Mouse (Mus musculus) heart, embryonic 15.5 days (tissue): ENCODE data around the gene 4930432K21Rik. TPM values are rescaled to one million over a fixed set of nuclear protein-coding genes. Genes with fewer than 3 reads are reported as not detected.
A peak's percentile ranks its signal among the peaks of the same experiment; 100 is the strongest.

Experiments
- ATAC-seq: fragments of 200-750 bp; cut with Nextera tagmentation; replicated peaks from 2 replicates; pipeline ENCODE4 v1.8.0; 2017; ENCODE audit warnings: low read depth, moderate TSS enrichment; ENCODE audit not compliant: insufficient number of reproducible peaks, insufficient read depth, low FRiP score
- H3K27ac ChIP-seq: fragments of 300-500 bp; sonication (generic); 2 replicates; pipeline ENCODE4 v1.5.1; 2015; ENCODE audit warnings: mild to moderate bottlenecking, inconsistent platforms
- H3K27me3 ChIP-seq: fragments of 300-500 bp; sonication (generic); 2 replicates; pipeline ENCODE4 v1.6.1; 2015; ENCODE audit warnings: inconsistent platforms
- H3K36me3 ChIP-seq: fragments of 300-500 bp; sonication (generic); 2 replicates; pipeline ENCODE4 v1.6.1; 2015; ENCODE audit warnings: mild to moderate bottlenecking, inconsistent platforms
- H3K4me1 ChIP-seq: fragments of 300-500 bp; sonication (generic); replicated peaks from 2 replicates; pipeline ENCODE4 v1.6.1; 2015; ENCODE audit warnings: inconsistent platforms
- H3K4me2 ChIP-seq: fragments of 300-500 bp; sonication (generic); 2 replicates; pipeline ENCODE4 v1.6.1; 2015; ENCODE audit warnings: inconsistent platforms, mild to moderate bottlenecking, moderate library complexity
- H3K4me3 ChIP-seq: fragments of 300-500 bp; sonication (generic); 2 replicates; pipeline ENCODE4 v1.5.1; 2015; ENCODE audit warnings: mild to moderate bottlenecking, inconsistent platforms
- H3K9ac ChIP-seq: fragments of 300-500 bp; sonication (generic); 2 replicates; pipeline ENCODE4 v1.6.1; 2015; ENCODE audit warnings: mild to moderate bottlenecking, inconsistent platforms
- H3K9me3 ChIP-seq: fragments of 300-500 bp; sonication (generic); replicated peaks from 2 replicates; pipeline ENCODE4 v1.6.1; 2016; ENCODE audit warnings: inconsistent platforms
- WGBS: fragments of 180-500 bp; shearing (Covaris S2); methylation state at CpG from one replicate; pipeline ENCODE4 v1.1.7; 2015; ENCODE audit warnings: mixed read lengths; 5-methylcytosine and 5-hydroxymethylcytosine counted together
- polyA plus RNA-seq: library from polyadenylated mRNA; unstranded; fragments of >200 nt; fragmentation: Nextera tagmentation; extraction: Ambion mirVana; gene quantifications from 2 replicates; pipeline ENCODE4 v1.2.1, GENCODE M21; 2015

The 4930432K21Rik gene
- polyA plus RNA-seq, 1 experiment from 2014 or later: 0.60 TPM

DNA sequence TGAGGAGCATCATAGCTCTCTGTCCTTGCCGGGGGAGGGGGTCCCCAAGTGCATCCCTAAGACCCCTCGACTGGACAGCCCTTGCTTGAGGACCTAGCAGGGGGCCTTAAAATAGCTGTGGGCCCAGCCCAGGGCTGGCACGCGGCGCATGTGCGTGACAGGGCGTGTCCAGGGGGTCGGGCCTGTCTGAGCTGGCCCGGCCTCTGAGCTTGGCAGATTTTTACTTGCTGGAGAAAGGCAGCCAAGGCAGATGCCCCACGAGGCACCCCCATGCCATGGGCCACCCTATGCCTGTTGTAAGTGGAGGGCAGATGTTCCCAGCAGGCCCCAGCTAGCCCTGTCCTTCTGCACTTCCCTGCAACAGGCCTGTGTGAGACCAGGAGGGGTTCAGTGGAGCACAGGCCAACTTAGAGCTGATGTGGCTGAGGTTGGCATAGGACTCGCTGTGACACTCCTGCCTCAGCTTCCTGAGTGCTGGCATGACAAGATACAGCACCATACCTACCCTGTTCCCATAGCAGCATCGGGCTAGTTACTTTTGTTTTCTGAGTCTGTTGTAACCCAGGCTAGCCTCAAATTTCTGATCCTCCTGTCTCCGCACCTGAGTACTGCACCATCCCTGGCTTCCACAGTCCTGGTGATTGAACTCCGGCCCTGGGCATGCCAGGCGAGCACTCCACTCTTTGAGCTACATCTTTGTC lies 53.9 kb downstream of the 4930432K21Rik start:
- Histone ChIP-seq H3K27ac (peak overlapping the region; percentile 97), H3K9ac (peak overlapping the region; percentile 92), H3K4me1 (peaks cover 68% of the 10 kb centered on the region), H3K27me3 (no peaks in the 10 kb centered on the region), H3K4me2 (peak overlapping the region; percentile 88), H3K9me3 (no peaks in the 10 kb centered on the region), H3K4me3 (peak overlapping the region; percentile 76), H3K36me3 (peaks cover 15% of the 10 kb centered on the region; the same call in 1 of the 2 replicates)
- 32% methylated on average over 15 of the region's 15 CpGs for WGBS
- ATAC-seq: peak; percentile 16; the same call in 1 of the 2 replicates

DNA sequence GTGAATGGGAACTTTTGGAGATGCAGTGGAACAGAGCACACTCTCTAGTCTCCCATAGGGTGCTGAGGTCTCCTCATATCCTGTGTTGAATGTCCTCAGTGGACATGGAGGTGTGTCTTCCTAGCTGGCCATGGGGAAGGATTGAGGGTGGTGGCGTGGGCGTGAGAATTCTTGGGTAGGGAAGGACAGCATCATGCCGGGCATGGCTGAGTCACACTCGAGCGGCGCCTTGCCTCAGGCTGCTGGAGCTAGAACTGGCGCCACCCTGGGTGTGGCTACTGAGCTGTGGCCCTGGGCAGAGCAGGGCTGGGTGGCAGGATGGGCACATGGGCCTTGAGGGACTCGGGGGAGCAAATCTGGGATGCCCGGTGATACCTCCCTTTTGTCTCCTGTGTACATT lies 54.6 kb downstream of the 4930432K21Rik start:
- Histone ChIP-seq H3K9ac (peak overlapping the region; percentile 92), H3K4me2 (peak overlapping the region; percentile 88), H3K4me3 (peak overlapping the region; percentile 76), H3K36me3 (peaks cover 21% of the 10 kb centered on the region; the same call in 1 of the 2 replicates), H3K9me3 (no peaks in the 10 kb centered on the region), H3K4me1 (peaks cover 72% of the 10 kb centered on the region), H3K27me3 (no peaks in the 10 kb centered on the region), H3K27ac (peak overlapping the region; percentile 97)
- 62% methylated on average over 9 of the region's 9 CpGs for WGBS
- no peak for ATAC-seq

DNA sequence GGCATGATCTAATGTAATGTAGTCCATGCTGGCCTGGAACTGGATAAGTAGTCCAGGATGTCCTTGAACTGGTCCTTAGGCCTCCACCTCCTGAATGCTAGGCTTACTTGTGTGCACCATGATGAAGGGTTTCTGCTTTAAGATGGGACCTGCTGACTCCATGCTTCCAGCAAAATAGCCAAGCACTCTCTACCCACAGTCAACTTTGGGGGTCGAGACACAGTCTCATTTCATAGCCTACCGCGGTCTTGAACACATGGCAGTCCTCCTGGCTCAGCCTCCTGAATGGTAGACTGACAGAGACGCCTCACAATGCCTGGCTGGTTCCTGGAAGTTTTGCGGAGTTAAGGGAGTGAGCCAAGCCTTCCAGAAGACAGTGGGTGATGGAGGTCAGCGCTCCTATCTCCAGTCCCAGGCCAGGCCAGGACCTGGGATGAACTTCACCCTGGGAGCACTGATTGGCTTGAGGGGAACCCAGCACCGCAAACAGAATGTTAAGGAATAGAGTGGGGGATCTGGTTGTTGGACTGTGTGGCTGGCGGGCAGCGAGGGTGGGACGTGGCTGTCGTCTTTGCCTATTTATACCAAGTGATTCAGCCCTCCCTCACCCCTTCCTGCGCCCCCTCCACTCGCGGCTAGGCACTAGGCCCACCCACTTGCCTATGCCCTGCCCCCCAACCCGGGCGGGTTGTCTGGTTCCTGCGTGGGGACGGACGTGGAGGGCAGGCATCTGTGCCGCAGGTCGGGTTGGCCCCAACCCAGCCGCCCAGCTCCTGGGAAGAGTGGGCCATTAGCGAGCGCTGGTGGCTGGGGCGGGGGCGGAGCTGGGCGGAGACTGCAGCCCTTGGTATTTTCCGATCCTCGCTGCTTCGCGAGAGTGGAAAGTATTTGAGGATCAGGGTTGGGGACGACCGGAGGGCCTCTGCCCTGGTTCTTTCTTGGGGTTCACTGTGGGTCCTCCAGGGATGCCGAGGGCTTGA lies 55.4 kb downstream of the 4930432K21Rik start:
- peak; percentile 60 for ATAC-seq
- Histone ChIP-seq H3K4me3 (peak overlapping the region; percentile 76), H3K9ac (peak overlapping the region; percentile 92), H3K4me1 (peaks cover 73% of the 10 kb centered on the region), H3K27me3 (no peaks in the 10 kb centered on the region), H3K27ac (peak overlapping the region; percentile 97), H3K36me3 (peaks cover 22% of the 10 kb centered on the region; the same call in 1 of the 2 replicates), H3K9me3 (no peaks in the 10 kb centered on the region), H3K4me2 (peak overlapping the region; percentile 88)
- WGBS: 6% methylated on average over 34 of the region's 34 CpGs

DNA sequence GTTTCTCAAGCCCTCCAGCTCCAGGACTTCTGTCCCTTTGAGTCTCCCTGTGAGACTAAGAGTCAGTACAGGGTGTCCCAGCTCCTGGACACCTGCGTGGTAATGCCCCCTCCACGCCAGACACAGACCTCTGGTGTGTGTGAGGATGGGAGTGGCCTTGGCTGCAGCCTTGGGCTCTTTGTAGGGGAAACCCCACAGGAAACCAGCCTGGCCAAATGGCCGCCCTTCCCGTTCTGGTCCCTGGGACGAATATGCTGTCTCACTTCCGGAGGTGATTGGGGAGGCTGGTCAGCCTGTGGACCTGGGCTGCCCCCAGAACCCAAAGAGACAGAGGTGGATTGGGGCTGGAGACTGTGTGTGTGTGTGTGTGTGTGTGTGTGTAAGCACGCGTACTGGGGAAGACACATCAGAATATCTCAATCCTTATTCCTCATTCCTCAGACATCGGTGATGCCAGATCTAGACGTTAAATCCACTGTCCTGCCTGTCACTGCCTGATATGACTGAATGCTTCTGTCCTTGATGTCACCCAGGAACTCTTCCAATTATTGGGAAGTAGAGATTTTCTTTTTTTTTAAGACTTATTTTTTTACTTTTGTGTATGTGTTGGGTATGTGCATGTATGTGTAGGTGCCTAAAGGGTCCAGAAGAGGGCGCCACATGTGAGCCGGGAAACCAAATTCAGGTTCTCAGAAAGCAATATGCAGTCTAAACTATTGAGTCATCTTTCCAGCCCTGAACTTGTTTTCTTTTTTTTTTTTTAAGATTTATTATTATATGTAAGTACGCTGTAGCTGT lies 56.3 kb downstream of the 4930432K21Rik start:
- Histone ChIP-seq H3K4me1 (peaks cover 72% of the 10 kb centered on the region), H3K27me3 (no peaks in the 10 kb centered on the region), H3K4me2 (peak overlapping the region; percentile 88), H3K36me3 (peaks cover 31% of the 10 kb centered on the region), H3K4me3 (peak overlapping the region; percentile 76), H3K9me3 (no peaks in the 10 kb centered on the region), H3K27ac (peak overlapping the region; percentile 97), H3K9ac (peak overlapping the region; percentile 92)
- ATAC-seq: peak; percentile 23; the same call in 1 of the 2 replicates
- WGBS: 34% methylated on average over 13 of the region's 13 CpGs

DNA sequence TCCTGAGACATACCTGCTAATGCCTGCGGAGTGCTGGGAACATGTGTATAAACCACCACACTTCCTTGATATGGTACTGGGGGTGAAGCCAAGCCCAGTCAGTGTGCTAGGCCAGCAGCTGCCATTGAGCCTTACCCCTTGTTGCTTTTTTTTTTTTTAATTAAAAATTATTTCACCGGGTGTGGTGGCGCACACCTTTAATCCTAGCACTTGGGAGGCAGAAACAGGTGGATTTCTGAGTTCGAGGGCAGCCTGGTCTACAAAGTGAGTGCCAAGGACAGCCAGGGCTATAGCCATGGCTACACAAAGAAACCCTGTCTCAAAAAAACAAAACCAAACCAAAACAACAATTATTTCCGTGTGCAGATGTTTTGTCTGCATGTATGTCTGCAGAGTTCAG lies 57.2 kb downstream of the 4930432K21Rik start:
- 0 out of 2 replicates have a peak overlapping the region, but pooled peaks have one; percentile 35 for H3K27ac ChIP-seq
- H3K4me3 ChIP-seq: no peak overlapping the region
- 86% methylated on average over 5 of the region's 5 CpGs for WGBS
- no peak overlapping the region for H3K4me2 ChIP-seq
- no peak for ATAC-seq
- H3K9me3 ChIP-seq: no peaks in the 10 kb centered on the region
- peaks cover 69% of the 10 kb centered on the region for H3K4me1 ChIP-seq
- H3K9ac ChIP-seq: no peak overlapping the region
- no peaks in the 10 kb centered on the region for H3K27me3 ChIP-seq
- H3K36me3 ChIP-seq: peaks cover 40% of the 10 kb centered on the region

DNA sequence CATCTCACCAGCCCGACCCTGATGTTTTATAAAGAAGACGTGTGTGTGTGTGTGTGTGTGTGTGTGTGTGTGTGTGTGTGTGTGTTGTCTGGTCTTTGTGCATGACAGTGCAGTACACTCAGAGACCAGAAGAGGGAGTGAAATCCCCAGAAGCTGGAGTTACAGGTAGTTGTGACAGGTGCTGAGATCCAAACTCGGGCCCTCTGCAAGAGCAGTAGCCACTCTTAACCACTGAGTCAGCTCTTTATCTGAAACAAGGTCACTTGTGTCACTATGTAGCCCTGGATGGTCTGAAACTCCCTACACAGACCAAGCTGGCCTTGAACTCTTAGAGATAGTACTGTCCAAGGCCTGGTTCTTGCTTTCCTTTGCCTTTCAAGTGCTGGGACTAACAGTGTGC lies 58.8 kb downstream of the 4930432K21Rik start:
- Histone ChIP-seq H3K36me3 (peaks cover 48% of the 10 kb centered on the region), H3K9me3 (no peaks in the 10 kb centered on the region), H3K27me3 (no peaks in the 10 kb centered on the region), H3K4me3 (no peak overlapping the region), H3K4me2 (no peak overlapping the region), H3K4me1 (peaks cover 68% of the 10 kb centered on the region), H3K9ac (no peak overlapping the region), H3K27ac (peak overlapping the region; percentile 81)
- WGBS: 86% methylated on average over 3 of the region's 3 CpGs
- ATAC-seq: no peak

DNA sequence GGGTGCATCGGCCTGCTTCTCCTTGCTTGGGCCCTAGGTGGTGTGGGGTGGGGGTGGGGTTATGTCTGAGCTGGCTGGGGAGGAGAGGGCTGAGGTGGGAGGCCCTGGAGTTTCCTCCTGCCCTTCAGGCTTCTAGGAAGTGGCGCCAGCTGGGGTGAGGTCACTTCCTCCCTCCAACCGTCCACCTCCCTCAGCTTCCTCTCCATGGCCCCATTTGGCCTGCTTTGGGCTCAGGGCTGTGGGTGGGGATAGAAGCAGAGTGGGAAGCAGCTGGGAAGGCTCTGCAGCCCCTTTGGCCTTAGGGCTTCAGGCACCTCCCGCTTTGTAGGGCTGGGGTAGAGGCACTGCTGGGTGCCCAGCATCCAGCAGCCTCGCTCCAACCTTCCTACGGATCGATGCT lies 60.0 kb downstream of the 4930432K21Rik start:
- no peak overlapping the region for H3K4me3 ChIP-seq
- peaks cover 60% of the 10 kb centered on the region for H3K36me3 ChIP-seq
- H3K4me1 ChIP-seq: peaks cover 56% of the 10 kb centered on the region
- H3K9ac ChIP-seq: peak overlapping the region; percentile 28; the same call in 1 of the 2 replicates
- no peak; the same call in 1 of the 2 replicates for ATAC-seq
- H3K27me3 ChIP-seq: no peaks in the 10 kb centered on the region
- no peaks in the 10 kb centered on the region for H3K9me3 ChIP-seq
- H3K27ac ChIP-seq: peak overlapping the region; percentile 81
- WGBS: 52% methylated on average over 7 of the region's 7 CpGs
- H3K4me2 ChIP-seq: peak overlapping the region; percentile 21; the same call in 1 of the 2 replicates

DNA sequence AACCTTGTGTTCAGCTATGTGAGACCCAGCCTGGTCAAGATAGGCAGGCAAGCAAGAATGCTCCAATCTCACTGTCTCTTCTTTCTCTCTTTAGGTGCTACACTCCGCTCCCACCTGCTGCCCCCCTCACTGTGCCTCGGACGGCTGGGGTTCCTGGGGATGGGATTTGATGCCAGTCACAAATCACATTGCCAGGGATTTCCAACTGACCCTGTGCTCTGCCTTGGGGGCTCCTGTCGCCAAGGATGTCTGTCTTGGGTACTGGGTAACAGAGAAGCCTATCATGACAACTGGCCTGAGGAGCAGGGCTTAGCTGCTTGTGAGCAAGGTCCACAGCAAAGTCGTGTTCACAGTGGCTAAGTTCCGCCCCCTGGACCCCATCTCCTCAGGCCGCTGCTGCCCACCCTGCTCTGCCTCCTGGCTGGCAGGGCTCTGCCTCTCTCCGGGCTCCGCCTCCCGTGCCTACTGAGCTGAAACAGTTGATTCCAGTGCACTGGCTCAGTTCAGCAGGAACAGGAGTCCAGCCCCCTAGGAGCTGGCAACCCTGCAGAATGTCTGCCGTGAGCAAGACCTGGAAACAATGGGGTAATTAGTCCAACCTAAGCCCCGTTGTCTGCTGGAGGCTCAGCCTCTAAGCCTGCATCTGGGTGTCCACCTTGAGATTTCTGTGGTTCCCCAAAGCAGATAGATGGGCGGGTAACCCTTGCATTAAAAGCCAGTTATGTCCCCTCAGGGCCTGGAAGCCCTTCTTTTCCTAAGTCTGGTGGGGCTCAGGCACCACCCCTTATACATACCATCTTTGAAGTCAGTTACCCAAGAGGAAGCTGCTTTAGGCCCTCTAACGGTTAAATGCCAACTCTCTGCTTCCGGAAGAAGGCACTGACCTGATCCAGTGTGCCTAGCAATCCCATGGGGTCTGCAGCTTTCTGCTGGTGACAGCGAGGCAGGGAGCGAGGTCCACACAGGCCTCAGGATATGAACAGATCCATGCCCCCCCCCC lies 60.9 kb downstream of the 4930432K21Rik start:
- Histone ChIP-seq H3K4me3 (no peak overlapping the region), H3K9ac (0 out of 2 replicates have a peak overlapping the region, but pooled peaks have one; percentile 28), H3K4me1 (peaks cover 48% of the 10 kb centered on the region), H3K27me3 (no peaks in the 10 kb centered on the region), H3K36me3 (peaks cover 67% of the 10 kb centered on the region), H3K4me2 (no peak overlapping the region), H3K27ac (peak overlapping the region; percentile 81), H3K9me3 (no peaks in the 10 kb centered on the region)
- ATAC-seq: no peak
- WGBS: 70% methylated on average over 17 of the region's 17 CpGs

DNA sequence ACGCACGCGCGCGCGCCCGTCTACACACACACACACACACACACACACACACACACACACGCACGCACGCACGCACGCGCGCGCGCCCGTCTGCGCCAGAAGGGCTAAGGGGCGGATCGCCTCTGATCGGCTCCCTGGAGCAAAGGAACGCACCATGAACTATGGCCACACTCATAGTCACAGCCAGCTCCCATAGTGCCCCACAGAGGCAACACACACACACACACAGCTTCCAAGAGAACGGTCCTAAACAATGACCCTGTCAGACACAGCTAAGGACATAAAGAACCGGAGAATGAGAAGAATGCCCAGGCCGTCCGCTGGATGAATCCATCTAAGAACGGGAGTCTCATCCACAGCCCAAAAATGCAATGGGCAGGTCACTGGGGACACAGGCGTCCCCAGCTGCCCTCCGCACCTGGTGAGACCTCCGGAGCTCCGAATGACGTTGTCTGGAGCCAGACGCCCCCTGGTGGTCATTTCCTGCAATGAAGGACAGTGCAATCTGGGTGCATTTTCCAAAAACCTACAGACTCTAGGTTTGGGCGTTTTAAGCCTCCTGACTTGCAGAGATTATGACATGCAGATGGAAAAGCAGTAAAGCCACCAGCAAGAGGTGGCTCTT lies 62.5 kb downstream of the 4930432K21Rik start:
- Histone ChIP-seq H3K27me3 (no peaks in the 10 kb centered on the region), H3K4me1 (peaks cover 41% of the 10 kb centered on the region), H3K4me2 (0 out of 2 replicates have a peak overlapping the region, but pooled peaks have one; percentile 16), H3K9me3 (no peaks in the 10 kb centered on the region), H3K9ac (no peak overlapping the region), H3K36me3 (peaks cover 73% of the 10 kb centered on the region), H3K4me3 (no peak overlapping the region), H3K27ac (peak overlapping the region; percentile 22; the same call in 1 of the 2 replicates)
- peak; percentile 25; the same call in 1 of the 2 replicates for ATAC-seq
- 55% methylated on average over 34 of the region's 34 CpGs for WGBS
